Mouse (Mus musculus) CH12.LX (cell line): ENCODE measurements at regions not wholly inside any gene's neighbourhood (a gene's known extent, or its start where the extent isn't known, plus 50 kb on each side); places are given as distances from the start of the nearest gene placed in this dataset.

Experiments
- DNase-seq: peaks from one replicate; pipeline ENCODE4 v3.0.0-alpha.2; 2013; ENCODE audit errors: extremely low read depth
- H3K27ac ChIP-seq: 2 replicates; pipeline ENCODE4 v1.5.1; 2012; ENCODE audit warnings: low read depth, mild to moderate bottlenecking, control low read depth, moderate library complexity; ENCODE audit not compliant: insufficient read depth
- H3K27me3 ChIP-seq: replicated peaks from 2 replicates; pipeline ENCODE3; 2012; ENCODE audit warnings: inconsistent platforms
- H3K36me3 ChIP-seq, 2 experiments: replicated peaks in 1 of 2; 2 replicates each; pipeline versions ENCODE3 to v1.6.1; 2012; ENCODE audit warnings: inconsistent platforms in 1 of 2, low read length in 1 of 2, mild to moderate bottlenecking in 1 of 2, mixed read lengths in 1 of 2, moderate library complexity in 1 of 2; ENCODE audit not compliant: control insufficient read depth in 1 of 2, insufficient read depth in 1 of 2
- H3K4me1 ChIP-seq, 2 experiments: 2 replicates each; pipeline ENCODE4 v1.6.1; 2012; ENCODE audit warnings: inconsistent platforms in 1 of 2, moderate library complexity in 1 of 2; ENCODE audit not compliant: insufficient read depth in 2 of 2, control insufficient read depth in 1 of 2
- H3K4me2 ChIP-seq: 2 replicates; pipeline ENCODE4 v1.6.1; 2012; ENCODE audit warnings: low read depth, mild to moderate bottlenecking, control low read depth; ENCODE audit not compliant: poor library complexity, insufficient read depth, severe bottlenecking
- H3K4me3 ChIP-seq, 3 experiments: fragments of 150-350 bp in 1 of 3; sonication (generic) in 1 of 3; replicated peaks in 1 of 3; 2 replicates each; pipeline versions ENCODE3 to v1.5.1; 2011 to 2012; ENCODE audit warnings: low read depth in 2 of 3, low read length in 2 of 3, mild to moderate bottlenecking in 2 of 3, moderate library complexity in 2 of 3, control low read depth in 1 of 3, improper control_type of control experiment in 1 of 3, inconsistent platforms in 1 of 3, mixed read lengths in 1 of 3; ENCODE audit not compliant: poor library complexity in 1 of 3
- H3K79me2 ChIP-seq: replicated peaks from 2 replicates; pipeline ENCODE4 v1.6.1; 2012; ENCODE audit warnings: mild to moderate bottlenecking, moderate library complexity; ENCODE audit not compliant: control insufficient read depth, poor library complexity, insufficient read depth, severe bottlenecking; ENCODE audit errors: extremely low read depth
- H3K9ac ChIP-seq: 2 replicates; pipeline ENCODE4 v1.6.1; 2012; ENCODE audit warnings: low read depth, mild to moderate bottlenecking, control low read depth, moderate library complexity; ENCODE audit not compliant: insufficient read depth
- H3K9me3 ChIP-seq: replicated peaks from 2 replicates; pipeline ENCODE3; 2012; ENCODE audit warnings: low read length, inconsistent platforms, mixed read lengths
- CTCF ChIP-seq, 2 experiments: IDR thresholded peaks in 1 of 2; conservative IDR thresholded peaks in 1 of 2; 2 replicates each; pipeline ENCODE4 v1.5.1; 2011 to 2012; ENCODE audit warnings: low read depth in 2 of 2, low read length in 2 of 2, improper control_type of control experiment in 1 of 2, inconsistent platforms in 1 of 2, mild to moderate bottlenecking in 1 of 2, moderate library complexity in 1 of 2
- E2F4 ChIP-seq: IDR thresholded peaks from 2 replicates; pipeline ENCODE4 v1.6.1; 2011; ENCODE audit warnings: low read depth, low read length, improper control_type of control experiment; ENCODE audit not compliant: insufficient replicate concordance
- EP300 ChIP-seq: IDR thresholded peaks from 2 replicates; pipeline ENCODE4 v1.6.1; 2011; ENCODE audit warnings: low read length, improper control_type of control experiment
- ETS1 ChIP-seq: conservative IDR thresholded peaks from 2 replicates; pipeline ENCODE4 v1.6.1; 2012; ENCODE audit warnings: low read depth, mild to moderate bottlenecking, inconsistent platforms, low read length, improper control_type of control experiment, moderate library complexity
- JUND ChIP-seq: conservative IDR thresholded peaks from 2 replicates; pipeline ENCODE4 v1.6.1; 2011; ENCODE audit warnings: low read depth, low read length, improper control_type of control experiment
- KAT2A ChIP-seq: IDR thresholded peaks from 2 replicates; pipeline ENCODE4 v1.6.1; 2012; ENCODE audit warnings: low read length, improper control_type of control experiment, inconsistent platforms; ENCODE audit not compliant: insufficient replicate concordance
- MAFK ChIP-seq: IDR thresholded peaks from 2 replicates; pipeline ENCODE4 v1.6.1; 2011; ENCODE audit warnings: low read length, improper control_type of control experiment; ENCODE audit not compliant: insufficient replicate concordance
- MAX ChIP-seq: IDR thresholded peaks from 2 replicates; pipeline ENCODE4 v1.6.1; 2011; ENCODE audit warnings: low read length, improper control_type of control experiment
- MEF2A ChIP-seq: IDR thresholded peaks from 2 replicates; pipeline ENCODE4 v1.6.1; 2014; ENCODE audit warnings: low read depth, mild to moderate bottlenecking, inconsistent platforms, low read length, improper control_type of control experiment, borderline replicate concordance
- MXI1 ChIP-seq: IDR thresholded peaks from 2 replicates; pipeline ENCODE4 v1.6.1; 2011; ENCODE audit warnings: mild to moderate bottlenecking, low read depth, low read length, improper control_type of control experiment
- NRF1 ChIP-seq: IDR thresholded peaks from 2 replicates; pipeline ENCODE4 v1.6.1; 2014; ENCODE audit warnings: low read depth, mild to moderate bottlenecking, inconsistent platforms, low read length, improper control_type of control experiment, moderate library complexity
- PAX5 ChIP-seq: IDR thresholded peaks from 2 replicates; pipeline ENCODE4 v1.6.1; 2012; ENCODE audit warnings: low read length, inconsistent platforms, mixed read lengths
- POLR2AphosphoS2 ChIP-seq: IDR thresholded peaks from 2 replicates; pipeline ENCODE4 v1.6.1; 2011; ENCODE audit warnings: low read depth, low read length, improper control_type of control experiment
- RAD21 ChIP-seq: IDR thresholded peaks from 2 replicates; pipeline ENCODE4 v1.6.1; 2011; ENCODE audit warnings: low read depth, mild to moderate bottlenecking, low read length, improper control_type of control experiment, moderate library complexity
- RCOR1 ChIP-seq: conservative IDR thresholded peaks from 2 replicates; pipeline ENCODE4 v1.6.1; 2012; ENCODE audit warnings: low read depth, mild to moderate bottlenecking, inconsistent platforms, low read length, improper control_type of control experiment
- SIN3A ChIP-seq: IDR thresholded peaks from 2 replicates; pipeline ENCODE4 v1.6.1; 2012; ENCODE audit warnings: low read length, improper control_type of control experiment, inconsistent platforms
- SMC3 ChIP-seq: IDR thresholded peaks from 2 replicates; pipeline ENCODE4 v1.6.1; 2011; ENCODE audit warnings: low read depth, low read length, improper control_type of control experiment
- USF2 ChIP-seq: conservative IDR thresholded peaks from 2 replicates; pipeline ENCODE4 v1.6.1; 2011; ENCODE audit warnings: low read depth, low read length, improper control_type of control experiment
- ZC3H11A ChIP-seq: IDR thresholded peaks from 2 replicates; pipeline ENCODE4 v1.6.1; 2012; ENCODE audit warnings: low read depth, mild to moderate bottlenecking, inconsistent platforms, low read length, improper control_type of control experiment
- ZKSCAN1 ChIP-seq: IDR thresholded peaks from 2 replicates; pipeline ENCODE4 v1.6.1; 2012; ENCODE audit warnings: low read depth, inconsistent platforms, low read length, improper control_type of control experiment, borderline replicate concordance
- ZMIZ1 ChIP-seq: IDR thresholded peaks from 2 replicates; pipeline ENCODE4 v1.6.1; 2012; ENCODE audit warnings: low read depth, mild to moderate bottlenecking, inconsistent platforms, low read length, improper control_type of control experiment
- dilution Hi-C: fragments of 300-500 bp; cut with MboI; formaldehyde crosslinking; loops from 2 replicates; pipeline ENCODE4 v1.14.3; 2020; ENCODE audit warnings: low sequenced_read_pairs; ENCODE audit not compliant: extremely low pct_unique_long_range_greater_than_20kb, extremely low pct_ligation_motif_present
- in situ Hi-C: fragments of 300-500 bp; cut with MboI; formaldehyde crosslinking; loops from 3 replicates; pipeline ENCODE4 v1.14.3; 2019; ENCODE audit warnings: low sequenced_read_pairs, low pct_ligation_motif_present, low pct_unique_long_range_greater_than_20kb, mixed read lengths

GRCm38 (mm10) chr2:71613216-71613615 is 66.7 kb upstream of the Dlx2 start:
- Histone ChIP-seq H3K9me3 (no peaks in the 10 kb centered on the region), H3K4me1 (no peaks in the 10 kb centered on the region), H3K27me3 (no peaks in the 10 kb centered on the region), H3K79me2 (no peaks in the 10 kb centered on the region), H3K4me2 (no peak overlapping the region), H3K27ac (no peak overlapping the region), H3K4me3 (no peak overlapping the region), H3K36me3 (no peaks in the 10 kb centered on the region), H3K9ac (no peak overlapping the region)
- DNase-seq = no peak
- in situ Hi-C loops = no loop called here
- TF ChIP-seq MAX (no peak), SMC3 (no peak), RCOR1 (no peak), JUND (no peak), EP300 (no peak), PAX5 (no peak), KAT2A (no peak), ETS1 (no peak), CTCF (conservative IDR thresholded peaks at IDR 0.05 in 1 of 2, IDR thresholded peaks at IDR 0.05 in 1 of 2; ENCODE audit: low read depth in 2 of 2, low read length in 2 of 2) (no peak), MXI1 (no peak), E2F4 (no peak), MEF2A (no peak), ZC3H11A (no peak), SIN3A (no peak), USF2 (no peak), ZKSCAN1 (no peak), MAFK (no peak), ZMIZ1 (no peak), NRF1 (no peak), POLR2AphosphoS2 (no peak)
- dilution Hi-C loops = no loop called here

GRCm38 (mm10) chr2:71616526-71616925 is 70.0 kb upstream of the Dlx2 start:
- DNase-seq = no peak
- dilution Hi-C loops = no loop called here
- no peaks in the 10 kb centered on the region for H3K4me1 ChIP-seq
- no peak overlapping the region for H3K4me3 ChIP-seq
- no peaks in the 10 kb centered on the region for H3K79me2 ChIP-seq
- in situ Hi-C loops = no loop called here
- no peak overlapping the region for H3K9ac ChIP-seq
- peaks cover 4% of the 10 kb centered on the region for H3K9me3 ChIP-seq
- no peak overlapping the region for H3K4me2 ChIP-seq
- 0 out of 4 replicates have a peak, but pooled peaks of 1 of the 2 experiments have one; percentile 28 for TF ChIP-seq CTCF (conservative IDR thresholded peaks at IDR 0.05 in 1 of 2, IDR thresholded peaks at IDR 0.05 in 1 of 2; ENCODE audit: low read depth in 2 of 2, low read length in 2 of 2)
- no peak for TF ChIP-seq SIN3A
- peak; percentile 11 for TF ChIP-seq RAD21
- no peak for TF ChIP-seq ZC3H11A
- H3K27me3 ChIP-seq = no peaks in the 10 kb centered on the region
- no peaks in the 10 kb centered on the region for H3K36me3 ChIP-seq
- no peak overlapping the region for H3K27ac ChIP-seq
